Comparison of ENCODE assay signal across 12 mouse cellular contexts in genomic region chr7:64856526-64857082, GRCm38 (mm10). TPM values are rescaled to one million over a fixed set of nuclear protein-coding genes. Genes with fewer than 3 reads are reported as not detected.
DNase-seq lines count a peak whose midpoint lies in the region; ATAC-seq and TF ChIP-seq lines count a peak whose summit lies in the region.
"Had no signal": no experiment of that assay in that cellular context is flagged by ENCODE, and none has a peak within 500 bp of the region (broad histone marks: within the 10 kb centered on the region; RNA-seq: fewer than 3 reads in every experiment).

No protein-coding gene starts in this region.

- H3K36me3 ChIP-seq in hindbrain, embryonic 15.5 days = no peaks in the 10 kb centered on the region
- H3K36me3 ChIP-seq in hindbrain, embryonic 12.5 days = no peaks in the 10 kb centered on the region
- no peaks in the 10 kb centered on the region for H3K36me3 ChIP-seq in C2C12 (ENCODE audit: control insufficient read depth, insufficient read depth)
- no peaks in the 10 kb centered on the region for H3K36me3 ChIP-seq in hindbrain, embryonic 16.5 days (ENCODE audit: control insufficient read depth, insufficient read depth, low read length)
- no peaks in the 10 kb centered on the region for H3K36me3 ChIP-seq in kidney, embryonic 14.5 days (ENCODE audit: control insufficient read depth, insufficient read depth, low read length)
- H3K36me3 ChIP-seq: heart, embryonic 13.5 days had no signal

- peak; percentile 18 for DNase-seq in cerebellum, adult 8-10 months
- no peak for DNase-seq in cerebellum, postnatal 36 days
- DNase-seq in right cerebral cortex, adult 18-20 months = no peak
- DNase-seq: B cell, adult 2 months; kidney, postnatal 10 days; thymus, postnatal 25 days had no signal

- H3K9ac ChIP-seq in hindbrain, embryonic 15.5 days = no peak overlapping the region
- H3K9ac ChIP-seq in hindbrain, embryonic 12.5 days = no peak overlapping the region
- H3K9ac ChIP-seq in hindbrain, embryonic 16.5 days (ENCODE audit: low read depth, low read length) = no peak overlapping the region
- no peak overlapping the region for H3K9ac ChIP-seq in kidney, embryonic 14.5 days (ENCODE audit: low read depth, low read length)
- H3K9ac ChIP-seq: heart, embryonic 13.5 days had no signal

- no peaks in the 10 kb centered on the region for H3K27me3 ChIP-seq in hindbrain, embryonic 15.5 days
- H3K27me3 ChIP-seq in hindbrain, embryonic 12.5 days = no peaks in the 10 kb centered on the region
- no peaks in the 10 kb centered on the region for H3K27me3 ChIP-seq in C2C12 (ENCODE audit: control insufficient read depth, insufficient read depth, insufficient read length)
- no peaks in the 10 kb centered on the region for H3K27me3 ChIP-seq in hindbrain, embryonic 16.5 days (replicated peaks; ENCODE audit: control insufficient read depth, insufficient read depth, low read length)
- no peaks in the 10 kb centered on the region for H3K27me3 ChIP-seq in kidney, embryonic 14.5 days (ENCODE audit: control insufficient read depth, insufficient read depth, low read length)
- H3K27me3 ChIP-seq: heart, embryonic 13.5 days had no signal

- peak overlapping the region; percentile 66; the same call in 1 of the 2 replicates for H3K27ac ChIP-seq in hindbrain, embryonic 15.5 days (replicated peaks)
- no peak overlapping the region for H3K27ac ChIP-seq in hindbrain, embryonic 12.5 days
- H3K27ac ChIP-seq in hindbrain, embryonic 16.5 days (ENCODE audit: low read depth, low read length) = no peak overlapping the region
- H3K27ac ChIP-seq in kidney, embryonic 14.5 days (ENCODE audit: low read depth, low read length) = no peak overlapping the region
- H3K27ac ChIP-seq: heart, embryonic 13.5 days had no signal

- H3K4me1 ChIP-seq in hindbrain, embryonic 15.5 days (replicated peaks) = peaks cover 14% of the 10 kb centered on the region
- no peaks in the 10 kb centered on the region for H3K4me1 ChIP-seq in hindbrain, embryonic 12.5 days
- no peaks in the 10 kb centered on the region for H3K4me1 ChIP-seq in hindbrain, embryonic 16.5 days (ENCODE audit: control insufficient read depth, insufficient read depth, low read depth, low read length)
- no peaks in the 10 kb centered on the region for H3K4me1 ChIP-seq in kidney, embryonic 14.5 days (ENCODE audit: control insufficient read depth, insufficient read depth, low read length)
- H3K4me1 ChIP-seq: heart, embryonic 13.5 days had no signal

- H3K4me2 ChIP-seq in hindbrain, embryonic 15.5 days = peak overlapping the region; percentile 42
- no peak overlapping the region for H3K4me2 ChIP-seq in hindbrain, embryonic 12.5 days (replicated peaks)
- H3K4me2 ChIP-seq in hindbrain, embryonic 16.5 days (ENCODE audit: low read length) = peak overlapping the region; percentile 41
- H3K4me2 ChIP-seq in kidney, embryonic 14.5 days (replicated peaks; ENCODE audit: low read depth, low read length) = no peak overlapping the region
- H3K4me2 ChIP-seq: heart, embryonic 13.5 days had no signal

- no peak overlapping the region for H3K4me3 ChIP-seq in hindbrain, embryonic 15.5 days
- H3K4me3 ChIP-seq in hindbrain, embryonic 12.5 days = no peak overlapping the region
- peak overlapping the region; percentile 30 for H3K4me3 ChIP-seq in C2C12 (ENCODE audit: insufficient read depth, poor library complexity, severe bottlenecking)
- peak overlapping the region; percentile 2; the same call in 1 of the 2 replicates for H3K4me3 ChIP-seq in hindbrain, embryonic 16.5 days (ENCODE audit: low read length)
- H3K4me3 ChIP-seq in kidney, embryonic 14.5 days (ENCODE audit: low read length) = no peak overlapping the region
- H3K4me3 ChIP-seq: heart, embryonic 13.5 days had no signal

- H3K79me3 ChIP-seq in C2C12 (ENCODE audit: low read depth) = no peaks in the 10 kb centered on the region

- no peak overlapping the region for H3ac ChIP-seq in C2C12 (ENCODE audit: control insufficient read depth, insufficient read length, low read depth)

- H3K79me2 ChIP-seq in C2C12 (ENCODE audit: control insufficient read depth, insufficient read depth) = no peaks in the 10 kb centered on the region

- WGBS in hindbrain, embryonic 15.5 days = 52% methylated on average over 12 of the region's 12 CpGs
- WGBS in hindbrain, embryonic 12.5 days = 76% methylated on average over 12 of the region's 12 CpGs
- WGBS in hindbrain, embryonic 16.5 days = 45% methylated on average over 12 of the region's 12 CpGs
- WGBS in kidney, embryonic 14.5 days = 79% methylated on average over 12 of the region's 12 CpGs

- no peaks in the 10 kb centered on the region for H3K9me3 ChIP-seq in hindbrain, embryonic 15.5 days
- H3K9me3 ChIP-seq in hindbrain, embryonic 12.5 days (replicated peaks) = no peaks in the 10 kb centered on the region
- H3K9me3 ChIP-seq in hindbrain, embryonic 16.5 days (ENCODE audit: control insufficient read depth, low read length) = no peaks in the 10 kb centered on the region
- no peaks in the 10 kb centered on the region for H3K9me3 ChIP-seq in kidney, embryonic 14.5 days (ENCODE audit: control insufficient read depth, low read length)
- H3K9me3 ChIP-seq: heart, embryonic 13.5 days had no signal

- ATAC-seq in hindbrain, embryonic 15.5 days (ENCODE audit: low FRiP score, low read depth) = no peak
- no peak for ATAC-seq in hindbrain, embryonic 12.5 days (ENCODE audit: low FRiP score)
- 0 out of 2 replicates have a peak, but pooled peaks have one; percentile 50 for ATAC-seq in hindbrain, embryonic 16.5 days
- ATAC-seq in kidney, embryonic 14.5 days (ENCODE audit: low FRiP score, low TSS enrichment) = no peak

- no peak for TF ChIP-seq CTCF in C2C12 (IDR thresholded peaks at IDR 0.05; ENCODE audit: control insufficient read depth, insufficient read depth, insufficient read length)

TF ChIP-seq in C2C12, 6 proteins besides CTCF, POLR2A, EP300 and RAD21:
- TF ChIP-seq MYOD1 (IDR thresholded peaks at IDR 0.05; ENCODE audit: control insufficient read depth, insufficient read length, low read depth) (peak; percentile 35), MYOG (IDR thresholded peaks at IDR 0.05; ENCODE audit: control insufficient read depth, extremely low read depth, insufficient read length) (no peak)
TF ChIP-seq in C2C12: peak in this region for 1.

RNA-seq across cellular contexts. Expression of gene Nsmce3, which starts 16.2 kb away (rescaled TPM):
- polyA plus RNA-seq in hindbrain, embryonic 15.5 days (2015; fragmentation: Nextera tagmentation; extraction: Ambion mirVana) = 10.3 and 11.5 TPM in 2 replicates
- polyA plus RNA-seq in hindbrain, embryonic 12.5 days (2016; fragmentation: Nextera tagmentation; extraction: Ambion mirVana) = 10.9 and 11.1 TPM in 2 replicates
- 5.9 TPM for polyA plus RNA-seq in C2C12 (2012; fragmentation: generic; extraction: Trizol)
- 10.2 and 10.9 TPM in 2 replicates for polyA plus RNA-seq in hindbrain, embryonic 16.5 days (2015; fragmentation: Nextera tagmentation; extraction: Ambion mirVana)
- polyA plus RNA-seq in kidney, embryonic 14.5 days (2014; fragmentation: Nextera tagmentation; extraction: Ambion mirVana) = 11.2 and 12.7 TPM in 2 replicates

Comparison
In these comparisons a context has a peak if more than half of its experiments do, and no peak if none do; other contexts are left out.
1. H3K4me2 ChIP-seq: peak in hindbrain, embryonic 15.5 days (single experiment) and hindbrain, embryonic 16.5 days (single experiment); none in hindbrain, embryonic 12.5 days (single experiment) and kidney, embryonic 14.5 days (single experiment).
2. H3K4me3 ChIP-seq: peak in C2C12 (single experiment) and hindbrain, embryonic 16.5 days (single experiment); none in hindbrain, embryonic 15.5 days (single experiment), hindbrain, embryonic 12.5 days (single experiment) and kidney, embryonic 14.5 days (single experiment).